19 mouse cellular contexts compared by ENCODE assay signal in genomic region chr9:115724063-115724462, GRCm38 (mm10).
DNase-seq lines count a peak whose midpoint lies in the region; ATAC-seq lines count a peak whose summit lies in the region.
"Had no signal": no experiment of that assay in that cellular context is flagged by ENCODE, and none has a peak within 500 bp of the region (broad histone marks: within the 10 kb centered on the region; RNA-seq: fewer than 3 reads in every experiment).

No protein-coding gene starts in this region.

- H3K4me3 ChIP-seq in midbrain, embryonic 12.5 days, result no peak overlapping the region
- no peak overlapping the region for H3K4me3 ChIP-seq in midbrain, embryonic 11.5 days (ENCODE audit: low read depth, low read length)
- H3K4me3 ChIP-seq: embryonic facial prominence, embryonic 10.5 days; forebrain, embryonic 13.5 days; heart, embryonic 13.5 days; hindbrain, embryonic 12.5 days had no signal

- H3K9me3 ChIP-seq in midbrain, embryonic 12.5 days, result peaks cover 8% of the 10 kb centered on the region
- peaks cover 4% of the 10 kb centered on the region; the same call in 1 of the 2 replicates for H3K9me3 ChIP-seq in midbrain, embryonic 11.5 days (ENCODE audit: control insufficient read depth, low read length)

- DNase-seq in midbrain, embryonic 11.5 days (ENCODE audit: low spot score, missing footprints), result no peak
- peak; percentile 23 for DNase-seq in retina, postnatal 1 day
- DNase-seq in retina, embryonic 14.5 days (ENCODE audit: low spot score), result no peak
- peak; percentile 45 for DNase-seq in WW6 (ENCODE audit: low read depth, low spot score)
- no peak for DNase-seq in gastrocnemius, adult 18-20 months (ENCODE audit: low spot score)
- DNase-seq in ovary, postnatal 36 days (ENCODE audit: low spot score), result no peak
- DNase-seq: adrenal gland, postnatal 10 days; cerebellum, adult 18-20 months; cerebellum, postnatal 10 days; gastrocnemius, postnatal 36 days; heart, postnatal 36 days had no signal

- H3K36me3 ChIP-seq in midbrain, embryonic 12.5 days, result no peaks in the 10 kb centered on the region
- no peaks in the 10 kb centered on the region for H3K36me3 ChIP-seq in midbrain, embryonic 11.5 days (ENCODE audit: control insufficient read depth, insufficient read depth, low read length)
- H3K36me3 ChIP-seq: embryonic facial prominence, embryonic 10.5 days; heart, embryonic 13.5 days; hindbrain, embryonic 12.5 days had no signal

- peaks cover 3% of the 10 kb centered on the region for H3K4me1 ChIP-seq in midbrain, embryonic 12.5 days
- H3K4me1 ChIP-seq in midbrain, embryonic 11.5 days (ENCODE audit: control insufficient read depth, insufficient read depth, low read length), result no peaks in the 10 kb centered on the region
- H3K4me1 ChIP-seq: embryonic facial prominence, embryonic 10.5 days; forebrain, embryonic 13.5 days; hindbrain, embryonic 12.5 days had no signal

- no peak overlapping the region for H3K4me2 ChIP-seq in midbrain, embryonic 12.5 days (replicated peaks)
- no peak overlapping the region for H3K4me2 ChIP-seq in midbrain, embryonic 11.5 days
- H3K4me2 ChIP-seq: forebrain, embryonic 13.5 days; heart, embryonic 13.5 days; hindbrain, embryonic 12.5 days had no signal

- no peaks in the 10 kb centered on the region for H3K27me3 ChIP-seq in midbrain, embryonic 12.5 days
- no peaks in the 10 kb centered on the region for H3K27me3 ChIP-seq in midbrain, embryonic 11.5 days (ENCODE audit: control insufficient read depth, insufficient read depth, low read length)
- H3K27me3 ChIP-seq: CH12.LX; forebrain, embryonic 13.5 days; hindbrain, embryonic 12.5 days; Patski had no signal

- H3K27ac ChIP-seq in midbrain, embryonic 12.5 days (replicated peaks), result 0 out of 2 replicates have a peak overlapping the region, but pooled peaks have one; percentile 25
- no peak overlapping the region for H3K27ac ChIP-seq in midbrain, embryonic 11.5 days (ENCODE audit: low read depth, low read length)
- H3K27ac ChIP-seq: embryonic facial prominence, embryonic 10.5 days; forebrain, embryonic 13.5 days; heart, embryonic 13.5 days; hindbrain, embryonic 12.5 days had no signal

- no peak overlapping the region for H3K9ac ChIP-seq in midbrain, embryonic 12.5 days (replicated peaks)
- no peak overlapping the region for H3K9ac ChIP-seq in midbrain, embryonic 11.5 days (ENCODE audit: low read length)
- H3K9ac ChIP-seq: forebrain, embryonic 13.5 days; heart, embryonic 13.5 days; hindbrain, embryonic 12.5 days had no signal

- 6% methylated on average over 2 of the region's 2 CpGs for WGBS in midbrain, embryonic 12.5 days
- 6% methylated on average over 2 of the region's 2 CpGs for WGBS in midbrain, embryonic 11.5 days

- no peak for ATAC-seq in midbrain, embryonic 12.5 days (ENCODE audit: low FRiP score, low read depth)
- ATAC-seq in midbrain, embryonic 11.5 days (ENCODE audit: low FRiP score), result no peak
- ATAC-seq: forebrain, embryonic 13.5 days; intestine, embryonic 16.5 days; Patski had no signal

Comparison
In these comparisons a context has a peak if more than half of its experiments do, and no peak if none do; other contexts are left out.
1. DNase-seq: peak in retina, postnatal 1 day (single experiment) and WW6 (single experiment); none in midbrain, embryonic 11.5 days (single experiment), retina, embryonic 14.5 days (single experiment), gastrocnemius, adult 18-20 months (single experiment) and ovary, postnatal 36 days (single experiment).